Mouse (Mus musculus): ENCODE results near the gene Wdr66. TPM values are rescaled to one million over a fixed set of nuclear protein-coding genes. Genes with fewer than 3 reads are reported as not detected.
A peak's percentile ranks its signal among the peaks of the same experiment; 100 is the strongest.

The Wdr66 gene
- polyA plus RNA-seq, 1 experiment from 2014 or later, result 1.1 TPM

- Histone ChIP-seq H3K36me3 (ENCODE audit: control insufficient read depth, insufficient read depth, low read length) (peaks cover 67% of the 10 kb centered on the region), H3K4me3 (ENCODE audit: low read depth, low read length) (no peak overlapping the region), H3K9me3 (ENCODE audit: control insufficient read depth, low read length) (no peaks in the 10 kb centered on the region), H3K9ac (ENCODE audit: low read length) (no peak overlapping the region), H3K4me1 (replicated peaks; ENCODE audit: control insufficient read depth, insufficient read depth, low read length) (no peaks in the 10 kb centered on the region), H3K27ac (ENCODE audit: low read depth) (no peak overlapping the region), H3K27me3 (replicated peaks; ENCODE audit: control insufficient read depth, insufficient read depth, low read length) (no peaks in the 10 kb centered on the region), H3K4me2 (ENCODE audit: low read length) (no peak overlapping the region)
- ATAC-seq (replicated peaks; ENCODE audit: low FRiP score, low TSS enrichment, low read depth) (no peak), DNase-seq (ENCODE audit: low spot score) (no peak)
- 87% methylated on average over 11 of the region's 11 CpGs for WGBS
Measured at GRCm38 (mm10) chr5:123364302-123364971, 112.5 kb downstream of the Wdr66 start.

- WGBS, result 76% methylated on average over 13 of the region's 13 CpGs
- no peaks in the 10 kb centered on the region for H3K27me3 ChIP-seq (replicated peaks; ENCODE audit: control insufficient read depth, insufficient read depth, low read length)
- H3K9ac ChIP-seq (ENCODE audit: low read length), result no peak overlapping the region
- H3K4me3 ChIP-seq (ENCODE audit: low read depth, low read length), result no peak overlapping the region
- no peak overlapping the region for H3K27ac ChIP-seq (ENCODE audit: low read depth)
- no peaks in the 10 kb centered on the region for H3K9me3 ChIP-seq (ENCODE audit: control insufficient read depth, low read length)
- H3K4me2 ChIP-seq (ENCODE audit: low read length), result no peak overlapping the region
- peak; percentile 79 for DNase-seq (ENCODE audit: low spot score)
- 0 out of 2 replicates have a peak, but pooled peaks have one; percentile 32 for ATAC-seq (replicated peaks; ENCODE audit: low FRiP score, low TSS enrichment, low read depth)
- H3K4me1 ChIP-seq (replicated peaks; ENCODE audit: control insufficient read depth, insufficient read depth, low read length), result no peaks in the 10 kb centered on the region
- H3K36me3 ChIP-seq (ENCODE audit: control insufficient read depth, insufficient read depth, low read length), result peaks cover 69% of the 10 kb centered on the region
Measured at GRCm38 (mm10) chr5:123368869-123369488, 117.1 kb downstream of the Wdr66 start.

- DNase-seq (ENCODE audit: low spot score) (no peak), ATAC-seq (replicated peaks; ENCODE audit: low FRiP score, low TSS enrichment, low read depth) (no peak)
- Histone ChIP-seq H3K4me1 (replicated peaks; ENCODE audit: control insufficient read depth, insufficient read depth, low read length) (no peaks in the 10 kb centered on the region), H3K4me2 (ENCODE audit: low read length) (no peak overlapping the region), H3K27ac (ENCODE audit: low read depth) (no peak overlapping the region), H3K27me3 (replicated peaks; ENCODE audit: control insufficient read depth, insufficient read depth, low read length) (no peaks in the 10 kb centered on the region), H3K4me3 (ENCODE audit: low read depth, low read length) (no peak overlapping the region), H3K36me3 (ENCODE audit: control insufficient read depth, insufficient read depth, low read length) (peaks cover 64% of the 10 kb centered on the region), H3K9me3 (ENCODE audit: control insufficient read depth, low read length) (no peaks in the 10 kb centered on the region), H3K9ac (ENCODE audit: low read length) (no peak overlapping the region)
- WGBS, result 86% methylated on average over 5 of the region's 5 CpGs
Measured at GRCm38 (mm10) chr5:123370049-123370448, 118.1 kb downstream of the Wdr66 start.

GRCm38 (mm10) chr5:123375262-123375661, 123.4 kb downstream of the Wdr66 start:
- H3K4me2 ChIP-seq (ENCODE audit: low read length), result no peak overlapping the region
- H3K27me3 ChIP-seq (replicated peaks; ENCODE audit: control insufficient read depth, insufficient read depth, low read length), result no peaks in the 10 kb centered on the region
- H3K9ac ChIP-seq (ENCODE audit: low read length), result no peak overlapping the region
- no peaks in the 10 kb centered on the region for H3K9me3 ChIP-seq (ENCODE audit: control insufficient read depth, low read length)
- 87% methylated on average over 10 of the region's 10 CpGs for WGBS
- no peak overlapping the region for H3K4me3 ChIP-seq (ENCODE audit: low read depth, low read length)
- H3K36me3 ChIP-seq (ENCODE audit: control insufficient read depth, insufficient read depth, low read length), result peaks cover 46% of the 10 kb centered on the region
- H3K27ac ChIP-seq (ENCODE audit: low read depth), result no peak overlapping the region
- ATAC-seq (replicated peaks; ENCODE audit: low FRiP score, low TSS enrichment, low read depth) (no peak), DNase-seq (ENCODE audit: low spot score) (no peak)
- peaks cover 23% of the 10 kb centered on the region for H3K4me1 ChIP-seq (replicated peaks; ENCODE audit: control insufficient read depth, insufficient read depth, low read length)

- ATAC-seq (replicated peaks; ENCODE audit: low FRiP score, low TSS enrichment, low read depth) (no peak), DNase-seq (ENCODE audit: low spot score) (no peak)
- H3K36me3 ChIP-seq (ENCODE audit: control insufficient read depth, insufficient read depth, low read length), result peaks cover 40% of the 10 kb centered on the region
- peaks cover 23% of the 10 kb centered on the region for H3K4me1 ChIP-seq (replicated peaks; ENCODE audit: control insufficient read depth, insufficient read depth, low read length)
- H3K4me2 ChIP-seq (ENCODE audit: low read length), result no peak overlapping the region
- no peak overlapping the region for H3K4me3 ChIP-seq (ENCODE audit: low read depth, low read length)
- no peak overlapping the region for H3K9ac ChIP-seq (ENCODE audit: low read length)
- H3K27me3 ChIP-seq (replicated peaks; ENCODE audit: control insufficient read depth, insufficient read depth, low read length), result no peaks in the 10 kb centered on the region
- H3K9me3 ChIP-seq (ENCODE audit: control insufficient read depth, low read length), result no peaks in the 10 kb centered on the region
- WGBS, result 88% methylated on average over 6 of the region's 6 CpGs
- H3K27ac ChIP-seq (ENCODE audit: low read depth), result peak overlapping the region; percentile 38; the same call in 1 of the 2 replicates
Measured at GRCm38 (mm10) chr5:123375793-123376452, 124.0 kb downstream of the Wdr66 start.

- H3K9me3 ChIP-seq (ENCODE audit: control insufficient read depth, low read length), result no peaks in the 10 kb centered on the region
- ATAC-seq (replicated peaks; ENCODE audit: low FRiP score, low TSS enrichment, low read depth) (peak; percentile 17; the same call in 1 of the 2 replicates), DNase-seq (ENCODE audit: low spot score) (peak; percentile 71)
- WGBS, result 23% methylated on average over 10 of the region's 10 CpGs
- H3K27ac ChIP-seq (ENCODE audit: low read depth), result peak overlapping the region; percentile 38; the same call in 1 of the 2 replicates
- H3K4me3 ChIP-seq (ENCODE audit: low read depth, low read length), result no peak overlapping the region
- H3K4me1 ChIP-seq (replicated peaks; ENCODE audit: control insufficient read depth, insufficient read depth, low read length), result peaks cover 23% of the 10 kb centered on the region
- H3K4me2 ChIP-seq (ENCODE audit: low read length), result peak overlapping the region; percentile 23; the same call in 1 of the 2 replicates
- H3K27me3 ChIP-seq (replicated peaks; ENCODE audit: control insufficient read depth, insufficient read depth, low read length), result no peaks in the 10 kb centered on the region
- H3K36me3 ChIP-seq (ENCODE audit: control insufficient read depth, insufficient read depth, low read length), result peaks cover 33% of the 10 kb centered on the region
- no peak overlapping the region for H3K9ac ChIP-seq (ENCODE audit: low read length)
Measured at GRCm38 (mm10) chr5:123376569-123376968, 124.7 kb downstream of the Wdr66 start.

Other genes starting within 250 kb of the Wdr66 start
- 15.6 and 17.7 TPM in 2 replicates for gene Orai1, start 237.0 kb upstream of the Wdr66 start, polyA plus RNA-seq (2014; fragmentation: Nextera tagmentation; extraction: Ambion mirVana)
- gene Morn3, start 205.1 kb upstream of the Wdr66 start, polyA plus RNA-seq (2014; fragmentation: Nextera tagmentation; extraction: Ambion mirVana), result 0.54 and 1.5 TPM in 2 replicates
- gene Tmem120b, start 183.7 kb upstream of the Wdr66 start, polyA plus RNA-seq (2014; fragmentation: Nextera tagmentation; extraction: Ambion mirVana), result 8.9 and 10.0 TPM in 2 replicates
- 1.5 and 1.9 TPM in 2 replicates for gene Rhof, start 119.4 kb upstream of the Wdr66 start, polyA plus RNA-seq (2014; fragmentation: Nextera tagmentation; extraction: Ambion mirVana)
- gene Setd1b, start 109.9 kb upstream of the Wdr66 start, polyA plus RNA-seq (2014; fragmentation: Nextera tagmentation; extraction: Ambion mirVana), result 10.3 and 10.6 TPM in 2 replicates
- 58.6 and 68.4 TPM in 2 replicates for gene Psmd9, start 82.7 kb upstream of the Wdr66 start, polyA plus RNA-seq (2014; fragmentation: Nextera tagmentation; extraction: Ambion mirVana)
- 1.3 and 1.9 TPM in 2 replicates for gene Hpd, start 69.4 kb upstream of the Wdr66 start, polyA plus RNA-seq (2014; fragmentation: Nextera tagmentation; extraction: Ambion mirVana)
- 21.1 and 24.0 TPM in 2 replicates for gene Bcl7a, start 91.7 kb downstream of the Wdr66 start, polyA plus RNA-seq (2014; fragmentation: Nextera tagmentation; extraction: Ambion mirVana)
- 26.5 and 29.1 TPM in 2 replicates for gene Mlxip, start 142.7 kb downstream of the Wdr66 start, polyA plus RNA-seq (2014; fragmentation: Nextera tagmentation; extraction: Ambion mirVana)
- not detected in 2 replicates for gene Lrrc43, start 237.2 kb downstream of the Wdr66 start, polyA plus RNA-seq (2014; fragmentation: Nextera tagmentation; extraction: Ambion mirVana)
- not detected in 2 replicates for gene Il31, start 237.4 kb downstream of the Wdr66 start, polyA plus RNA-seq (2014; fragmentation: Nextera tagmentation; extraction: Ambion mirVana)

Measured in intestine, embryonic 14.5 days (tissue).